Mouse (Mus musculus): ENCODE data around the gene Vsx2. TPM values are rescaled to one million over a fixed set of nuclear protein-coding genes. Genes with fewer than 3 reads are reported as not detected.

The Vsx2 gene
- polyA plus RNA-seq, 1 experiment from 2014 or later = 3.4 TPM

DNA sequence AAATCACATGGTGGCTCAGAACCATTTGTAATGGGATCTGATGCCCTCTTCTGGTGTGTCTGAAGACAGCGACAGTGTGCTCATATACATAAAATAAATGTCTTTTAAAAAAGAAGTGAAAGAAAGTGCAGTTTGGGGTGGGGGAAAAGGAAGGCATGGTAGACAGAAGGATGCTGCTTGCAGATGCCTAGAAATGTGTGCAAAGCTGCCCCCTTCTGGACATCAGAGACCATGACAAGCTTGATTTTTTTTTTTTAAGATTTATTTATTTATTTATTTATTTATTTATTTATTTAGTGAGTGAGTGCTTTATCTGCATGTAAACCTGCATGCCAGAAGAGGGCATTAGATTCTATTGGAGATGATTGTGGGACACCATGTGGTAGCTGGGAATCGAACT lies 11.7 kb downstream of the Vsx2 start:
- H3K27me3 ChIP-seq (ENCODE audit: insufficient read depth, poor library complexity, severe bottlenecking) = peaks cover 24% of the 10 kb centered on the region
- no peak for DNase-seq (ENCODE audit: low spot score)
- no peak overlapping the region for H3K27ac ChIP-seq
- WGBS = 92% methylated on average over 2 of the region's 2 CpGs
- H3K4me3 ChIP-seq = no peak overlapping the region
- H3K9me3 ChIP-seq = 0 out of 2 replicates have a peak, but pooled peaks cover 15% of the 10 kb centered on the region
- H3K36me3 ChIP-seq = no peaks in the 10 kb centered on the region
- peaks cover 6% of the 10 kb centered on the region for H3K4me1 ChIP-seq (replicated peaks)

DNA sequence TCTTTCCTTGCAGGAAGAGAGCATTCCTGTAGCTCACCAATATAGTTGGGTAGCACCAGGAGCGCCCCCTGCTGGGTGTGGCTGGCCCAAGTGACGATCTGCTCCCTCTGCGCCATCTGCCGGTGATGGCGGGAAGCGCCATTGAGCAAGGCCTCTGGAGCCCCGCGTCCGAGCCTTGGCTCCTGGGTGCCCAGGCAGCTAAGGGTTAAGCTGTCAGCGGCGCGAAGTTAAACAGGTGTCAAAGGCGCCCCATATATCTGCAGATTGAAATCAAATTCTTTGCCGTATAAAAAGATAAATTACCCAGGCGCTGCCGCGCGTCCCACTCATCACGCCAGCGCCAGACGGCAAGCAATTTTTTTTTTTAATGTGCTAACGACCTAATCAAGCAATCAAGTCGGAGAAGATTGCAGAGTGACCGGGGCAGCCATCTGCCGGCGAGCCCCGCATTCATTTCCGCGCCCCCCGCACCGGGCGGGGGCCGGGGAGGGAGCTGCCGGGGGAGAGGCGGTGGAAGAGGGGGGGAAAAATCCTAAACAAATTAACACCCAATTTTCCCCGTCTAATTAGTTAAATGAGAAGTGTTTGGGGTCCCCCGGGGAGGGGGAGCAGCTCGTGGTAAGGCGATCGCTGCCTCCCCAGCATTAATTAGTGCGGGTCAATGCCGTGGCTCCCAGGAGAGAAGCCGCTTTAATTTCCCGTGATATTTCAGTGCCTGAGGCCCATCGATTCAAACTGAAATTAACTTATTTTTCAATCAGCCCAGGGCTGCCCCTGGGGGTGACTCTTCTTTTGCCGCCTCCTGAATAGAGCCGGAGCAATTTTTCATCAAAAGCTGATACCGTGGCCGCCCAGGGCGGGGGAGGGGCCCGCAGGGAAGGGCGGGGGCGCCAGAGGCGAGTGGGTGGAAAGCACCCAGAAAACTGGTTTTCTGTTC lies 20.5 kb downstream of the Vsx2 start:
- WGBS = under 1% methylated on average over 54 of the region's 54 CpGs
- DNase-seq (ENCODE audit: low spot score) = peak; percentile 95
- Histone ChIP-seq H3K36me3 (no peaks in the 10 kb centered on the region), H3K27me3 (ENCODE audit: insufficient read depth, poor library complexity, severe bottlenecking) (peaks cover 41% of the 10 kb centered on the region), H3K4me1 (replicated peaks) (peaks cover 11% of the 10 kb centered on the region; the same call in 1 of the 2 replicates), H3K27ac (peak overlapping the region; percentile 74), H3K9me3 (no peaks in the 10 kb centered on the region), H3K4me3 (peak overlapping the region; percentile 65)

DNA sequence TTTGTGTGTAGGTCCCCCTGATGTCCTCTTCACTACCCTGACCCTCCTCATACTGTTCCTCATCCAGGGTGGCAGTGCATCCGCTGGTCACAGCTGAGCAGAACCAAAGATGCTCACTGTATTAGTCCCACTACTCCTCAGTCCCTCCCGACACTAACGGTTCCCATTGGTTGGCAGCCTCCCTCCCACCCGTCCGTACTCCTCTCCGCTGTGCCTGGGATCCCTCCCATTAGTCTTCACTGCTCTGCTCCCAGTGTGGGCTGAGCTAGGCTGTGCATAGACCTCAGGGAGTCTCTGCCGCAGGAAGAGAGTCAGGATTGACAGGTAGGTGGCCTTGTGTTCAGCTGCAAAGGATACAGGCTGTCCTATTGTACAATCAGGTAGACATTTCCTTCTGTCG lies 28.8 kb downstream of the Vsx2 start:
- WGBS = 22% methylated on average over 8 of the region's 8 CpGs

DNA sequence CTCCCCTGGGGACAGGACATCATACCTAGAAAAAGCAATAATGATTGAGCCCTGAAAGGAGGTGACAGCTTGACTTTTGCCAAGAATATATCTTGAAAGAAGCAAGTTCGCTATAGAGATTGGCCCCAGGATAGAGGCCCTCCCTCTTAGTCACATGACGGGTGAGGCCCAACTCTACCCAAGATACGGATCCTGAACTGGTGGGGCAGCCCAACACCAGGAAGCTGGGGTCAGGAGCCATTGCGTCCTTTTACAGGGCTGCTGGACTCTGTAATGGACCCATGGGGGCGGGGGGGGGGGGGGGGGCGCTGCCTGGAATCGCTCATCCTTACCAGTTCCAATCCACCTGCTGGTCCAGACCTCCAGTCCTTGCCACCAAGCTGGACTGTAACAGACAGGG lies 34.4 kb downstream of the Vsx2 start:
- peaks cover 39% of the 10 kb centered on the region for H3K36me3 ChIP-seq
- no peaks in the 10 kb centered on the region for H3K4me1 ChIP-seq (replicated peaks)
- WGBS = 91% methylated on average over 7 of the region's 7 CpGs
- H3K27ac ChIP-seq = no peak overlapping the region
- no peak overlapping the region for H3K4me3 ChIP-seq
- no peaks in the 10 kb centered on the region for H3K9me3 ChIP-seq
- peaks cover 5% of the 10 kb centered on the region for H3K27me3 ChIP-seq (ENCODE audit: insufficient read depth, poor library complexity, severe bottlenecking)
- DNase-seq (ENCODE audit: low spot score) = no peak

More for the DNA sequence above, 28.8 kb downstream of the Vsx2 start:
- DNase-seq (ENCODE audit: low spot score) = no peak
- H3K9me3 ChIP-seq = no peaks in the 10 kb centered on the region
- peaks cover 34% of the 10 kb centered on the region for H3K27me3 ChIP-seq (ENCODE audit: insufficient read depth, poor library complexity, severe bottlenecking)
- no peak overlapping the region for H3K27ac ChIP-seq
- no peak overlapping the region for H3K4me3 ChIP-seq
- peaks cover 12% of the 10 kb centered on the region for H3K36me3 ChIP-seq
- H3K4me1 ChIP-seq (replicated peaks) = peaks cover 4% of the 10 kb centered on the region; the same call in 1 of the 2 replicates

DNA sequence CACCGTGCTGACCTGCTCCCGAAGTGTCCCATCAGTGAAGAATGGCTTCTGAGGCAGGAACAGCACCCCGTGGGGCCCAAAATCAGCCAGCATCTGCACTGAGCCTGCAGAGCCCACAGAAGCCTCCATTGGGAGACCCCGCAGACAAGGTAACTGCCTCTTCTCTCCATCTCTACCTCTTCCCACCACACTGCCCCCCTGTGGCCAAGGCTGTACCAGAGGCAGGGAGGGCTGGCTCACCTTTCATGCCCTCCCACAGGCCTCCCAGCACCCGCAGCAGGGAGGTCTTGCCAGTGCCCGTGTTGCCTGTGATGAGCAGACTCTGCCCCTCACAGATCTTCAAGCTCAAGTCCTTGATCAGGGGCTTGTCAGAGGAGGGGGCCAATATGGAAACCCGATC lies 36.3 kb downstream of the Vsx2 start:
- no peak overlapping the region for H3K4me3 ChIP-seq
- DNase-seq (ENCODE audit: low spot score) = no peak
- no peaks in the 10 kb centered on the region for H3K27me3 ChIP-seq (ENCODE audit: insufficient read depth, poor library complexity, severe bottlenecking)
- 73% methylated on average over 7 of the region's 7 CpGs for WGBS
- peaks cover 39% of the 10 kb centered on the region for H3K36me3 ChIP-seq
- no peaks in the 10 kb centered on the region for H3K9me3 ChIP-seq
- no peaks in the 10 kb centered on the region for H3K4me1 ChIP-seq (replicated peaks)
- H3K27ac ChIP-seq = no peak overlapping the region

DNA sequence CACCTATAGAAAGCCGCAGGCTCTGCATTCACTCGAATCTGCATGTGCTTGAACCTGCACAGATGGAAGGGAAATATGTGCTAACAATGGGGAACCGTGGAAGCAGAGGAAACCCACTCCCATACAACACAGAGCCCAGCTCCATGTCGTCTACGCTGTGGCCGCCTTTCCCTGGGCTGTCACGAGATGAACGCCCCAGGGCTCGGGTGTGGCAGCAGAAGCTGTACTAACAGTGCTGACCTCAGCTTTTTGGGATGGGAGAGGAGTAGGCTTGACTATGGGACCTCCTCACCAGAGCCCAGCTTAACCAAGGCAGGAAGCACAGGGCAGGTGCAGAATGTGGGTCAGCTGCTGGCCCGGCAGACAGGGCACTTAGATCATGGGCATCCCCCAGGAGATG lies 42.2 kb downstream of the Vsx2 start:
- 90% methylated on average over 10 of the region's 10 CpGs for WGBS
- Histone ChIP-seq H3K36me3 (peaks cover 20% of the 10 kb centered on the region), H3K9me3 (no peaks in the 10 kb centered on the region), H3K27ac (no peak overlapping the region), H3K4me3 (no peak overlapping the region), H3K27me3 (ENCODE audit: insufficient read depth, poor library complexity, severe bottlenecking) (no peaks in the 10 kb centered on the region), H3K4me1 (replicated peaks) (peaks cover 12% of the 10 kb centered on the region)
- no peak for DNase-seq (ENCODE audit: low spot score)

DNA sequence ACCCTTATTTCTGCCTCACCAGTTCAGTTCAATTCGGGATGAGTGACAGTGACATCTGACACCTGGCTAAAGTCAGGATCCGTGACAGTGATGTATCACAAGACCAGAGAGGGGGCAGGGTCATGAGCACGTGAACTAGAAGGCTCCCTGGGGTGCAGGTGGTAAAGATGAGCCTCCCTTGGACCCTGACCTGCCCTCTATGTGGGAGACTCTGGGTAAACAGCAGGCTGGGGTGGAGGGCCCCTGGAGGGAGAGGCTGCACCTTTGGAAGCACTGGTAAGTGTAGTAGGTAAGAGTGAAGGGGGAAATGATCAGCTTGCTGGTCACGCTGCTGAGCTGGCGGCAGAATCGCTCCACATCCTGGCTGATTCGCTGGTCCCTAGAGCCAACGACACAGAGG lies 43.0 kb downstream of the Vsx2 start:
- H3K4me1 ChIP-seq (replicated peaks) = peaks cover 14% of the 10 kb centered on the region

DNA sequence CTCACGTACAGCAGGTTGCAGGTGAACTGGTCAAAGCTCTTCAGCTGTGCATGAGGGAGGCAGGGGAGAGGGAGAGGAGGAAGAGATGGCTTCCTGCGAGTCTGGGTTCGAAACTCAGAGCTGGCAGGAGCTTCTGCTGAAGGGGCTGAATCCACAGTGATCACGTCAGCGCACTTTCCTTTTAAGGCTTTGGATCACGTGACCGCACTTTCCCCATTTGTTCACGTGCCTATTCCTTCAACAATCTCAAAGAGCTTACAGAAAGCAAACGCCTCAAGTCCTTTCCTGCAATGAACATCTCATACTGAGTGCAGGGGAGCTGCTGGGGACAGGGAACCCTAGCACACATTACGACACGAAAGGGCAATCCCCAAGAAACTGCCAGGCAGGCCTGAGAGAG lies 44.4 kb downstream of the Vsx2 start:
- Histone ChIP-seq H3K36me3 (peaks cover 5% of the 10 kb centered on the region; the same call in 1 of the 2 replicates), H3K4me3 (no peak overlapping the region), H3K4me1 (replicated peaks) (peaks cover 14% of the 10 kb centered on the region), H3K27me3 (ENCODE audit: insufficient read depth, poor library complexity, severe bottlenecking) (no peaks in the 10 kb centered on the region), H3K9me3 (no peaks in the 10 kb centered on the region), H3K27ac (no peak overlapping the region)
- WGBS = 88% methylated on average over 11 of the region's 11 CpGs
- no peak for DNase-seq (ENCODE audit: low spot score)

More for the DNA sequence above, 43.0 kb downstream of the Vsx2 start:
- no peak overlapping the region for H3K27ac ChIP-seq
- peaks cover 15% of the 10 kb centered on the region for H3K36me3 ChIP-seq
- no peak for DNase-seq (ENCODE audit: low spot score)
- no peaks in the 10 kb centered on the region for H3K9me3 ChIP-seq
- WGBS = 69% methylated on average over 8 of the region's 8 CpGs
- H3K27me3 ChIP-seq (ENCODE audit: insufficient read depth, poor library complexity, severe bottlenecking) = no peaks in the 10 kb centered on the region
- no peak overlapping the region for H3K4me3 ChIP-seq

DNA sequence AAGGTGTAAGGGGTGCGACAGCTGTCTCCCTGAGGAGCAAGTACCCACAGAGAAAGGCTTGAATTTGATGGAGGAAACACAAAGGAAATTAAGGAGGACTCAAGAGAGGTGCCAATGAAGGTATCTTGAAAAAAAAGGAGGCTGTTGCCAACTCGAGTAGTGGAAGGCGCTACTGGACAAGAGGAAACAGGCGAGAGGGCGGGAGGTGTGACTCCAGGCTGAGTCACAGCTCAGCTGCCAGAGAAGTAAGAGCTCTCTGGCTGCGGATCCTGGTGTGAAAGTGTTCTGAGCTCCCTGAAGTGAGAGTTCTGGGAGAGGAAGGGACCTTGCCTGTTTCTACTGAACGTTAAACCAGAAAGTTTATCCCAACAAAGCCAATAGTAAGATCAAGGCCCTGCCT lies 45.0 kb downstream of the Vsx2 start:
- peaks cover 14% of the 10 kb centered on the region for H3K4me1 ChIP-seq (replicated peaks)
- DNase-seq (ENCODE audit: low spot score) = no peak
- WGBS = 79% methylated on average over 7 of the region's 7 CpGs
- H3K4me3 ChIP-seq = no peak overlapping the region
- H3K36me3 ChIP-seq = peaks cover 5% of the 10 kb centered on the region; the same call in 1 of the 2 replicates
- H3K9me3 ChIP-seq = no peaks in the 10 kb centered on the region
- no peak overlapping the region for H3K27ac ChIP-seq
- no peaks in the 10 kb centered on the region for H3K27me3 ChIP-seq (ENCODE audit: insufficient read depth, poor library complexity, severe bottlenecking)

DNA sequence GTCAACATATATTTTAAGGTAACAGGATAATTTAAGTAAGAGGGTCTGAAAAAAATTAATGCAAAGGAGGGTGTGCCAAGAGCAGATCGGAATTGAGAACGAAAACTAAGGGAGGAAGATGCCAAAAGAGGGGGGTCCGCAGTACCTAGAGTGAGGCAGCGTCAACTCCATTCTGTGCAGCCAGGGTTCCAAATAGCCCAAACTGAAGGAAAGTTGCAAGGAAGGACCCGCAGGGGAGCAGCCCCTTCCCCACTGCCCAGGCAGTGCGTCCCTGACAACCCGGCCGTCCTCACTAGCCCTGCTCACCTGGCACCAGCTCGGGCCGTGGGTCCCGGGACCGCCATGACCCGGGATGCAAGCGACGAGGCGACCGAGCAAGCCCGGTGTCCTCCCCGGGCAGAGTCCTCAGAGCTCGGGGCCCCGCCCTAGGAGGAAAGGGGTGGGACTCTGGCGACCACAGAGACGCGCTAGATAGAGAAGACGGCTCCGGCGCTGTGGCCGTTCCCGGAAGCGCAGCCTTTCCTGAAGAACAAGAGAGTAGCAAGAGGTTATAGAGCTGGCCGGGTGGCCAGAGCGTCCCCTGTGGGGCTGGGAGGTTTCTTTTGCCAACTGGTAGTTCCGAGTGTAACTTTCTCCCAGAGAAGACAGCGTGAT lies 47.5 kb downstream of the Vsx2 start, which contains the start of gene Abcd4:
Gene Abcd4 (minus strand): TSS at position 437 of the 654 bp plus-strand sequence.
- H3K4me1 ChIP-seq (replicated peaks) = peaks cover 14% of the 10 kb centered on the region
- H3K27me3 ChIP-seq (ENCODE audit: insufficient read depth, poor library complexity, severe bottlenecking) = no peaks in the 10 kb centered on the region
- H3K27ac ChIP-seq = peak within 1 kb of the TSS; percentile 92
- no peaks in the 10 kb centered on the region for H3K9me3 ChIP-seq
- peak within 1 kb of the TSS; percentile 81 for H3K4me3 ChIP-seq
- under 1% methylated on average over 34 of the region's 34 CpGs for WGBS
- peak; percentile 95 for DNase-seq (ENCODE audit: low spot score)
- H3K36me3 ChIP-seq = peaks cover 5% of the 10 kb centered on the region; the same call in 1 of the 2 replicates

DNA sequence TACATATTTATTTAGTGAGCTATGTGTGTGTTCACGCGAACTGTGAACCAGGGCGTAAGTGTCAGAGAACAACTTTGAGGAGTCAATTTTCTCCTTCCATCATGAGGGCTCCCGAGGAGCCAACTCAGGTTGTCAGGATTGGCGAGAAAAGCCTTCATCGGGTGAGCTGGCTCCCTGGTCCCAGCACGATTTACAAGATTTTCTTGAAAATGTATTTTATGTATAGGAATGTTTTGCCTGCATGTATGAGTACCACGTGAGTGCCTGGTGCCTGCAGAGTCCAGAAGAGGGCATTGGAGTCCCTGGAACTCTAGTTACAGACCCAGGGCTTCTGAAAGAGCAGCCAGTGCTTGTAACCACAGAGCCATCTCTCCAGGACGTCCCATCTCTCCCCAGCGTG lies 48.1 kb downstream of the Vsx2 start:
- Histone ChIP-seq H3K27ac (peak overlapping the region; percentile 92), H3K4me3 (peak overlapping the region; percentile 81), H3K27me3 (ENCODE audit: insufficient read depth, poor library complexity, severe bottlenecking) (no peaks in the 10 kb centered on the region), H3K36me3 (peaks cover 5% of the 10 kb centered on the region; the same call in 1 of the 2 replicates), H3K9me3 (no peaks in the 10 kb centered on the region), H3K4me1 (replicated peaks) (peaks cover 9% of the 10 kb centered on the region)
- no peak for DNase-seq (ENCODE audit: low spot score)
- 7% methylated on average over 10 of the region's 10 CpGs for WGBS

DNA sequence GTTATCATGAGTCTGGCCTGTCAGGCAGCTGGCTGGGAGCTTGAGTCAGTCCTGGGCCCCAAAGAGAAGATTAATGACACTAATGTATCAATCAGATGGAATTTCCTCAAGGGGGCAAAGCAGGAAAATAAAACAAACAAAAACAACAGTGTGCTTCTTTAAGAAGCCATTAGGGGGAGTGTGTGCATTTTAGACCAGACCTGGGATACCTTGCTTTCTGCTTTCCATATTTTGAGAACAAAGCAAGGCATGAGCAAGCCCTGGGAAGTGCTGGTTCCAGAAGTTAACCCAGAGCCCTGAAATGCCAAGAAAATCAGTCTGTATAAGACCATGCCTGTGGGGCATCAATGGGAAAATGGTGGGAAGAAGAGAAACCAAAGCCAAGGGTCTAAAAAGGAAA lies 51.4 kb downstream of the Vsx2 start:
- Histone ChIP-seq H3K4me1 (replicated peaks) (peaks cover 16% of the 10 kb centered on the region), H3K27me3 (ENCODE audit: insufficient read depth, poor library complexity, severe bottlenecking) (peaks cover 24% of the 10 kb centered on the region), H3K27ac (no peak overlapping the region), H3K4me3 (no peak overlapping the region), H3K9me3 (no peaks in the 10 kb centered on the region), H3K36me3 (no peaks in the 10 kb centered on the region)
- DNase-seq (ENCODE audit: low spot score) = no peak

DNA sequence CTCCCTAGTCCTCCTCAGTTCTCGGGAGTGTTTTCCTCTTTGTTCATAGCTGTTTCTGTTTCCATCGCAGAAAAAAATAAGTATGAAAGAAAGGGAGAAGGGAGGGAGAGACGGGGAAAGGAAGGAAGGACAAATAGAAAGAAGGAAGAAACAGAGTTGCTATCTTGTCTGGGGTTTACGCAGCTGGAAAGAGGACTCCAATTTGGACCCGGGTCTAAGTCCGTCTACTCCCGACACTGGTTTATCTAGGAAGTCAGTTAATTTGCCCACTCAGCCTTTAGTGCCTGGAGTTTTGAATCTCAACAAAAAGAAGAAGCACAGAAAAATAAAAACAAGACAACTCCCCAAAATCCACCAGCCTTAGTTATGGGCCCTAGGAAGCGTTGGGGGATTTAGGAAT lies 55.0 kb downstream of the Vsx2 start:
- no peak for DNase-seq (ENCODE audit: low spot score)
- 18% methylated on average over 8 of the region's 8 CpGs for WGBS
- Histone ChIP-seq H3K4me1 (replicated peaks) (peaks cover 11% of the 10 kb centered on the region), H3K9me3 (no peaks in the 10 kb centered on the region), H3K4me3 (no peak overlapping the region; the same call in 1 of the 2 replicates), H3K36me3 (no peaks in the 10 kb centered on the region), H3K27me3 (ENCODE audit: insufficient read depth, poor library complexity, severe bottlenecking) (peaks cover 29% of the 10 kb centered on the region), H3K27ac (peak overlapping the region; percentile 59; the same call in 1 of the 2 replicates)
